Mouse (Mus musculus) kidney, adult 2 months (tissue): ENCODE data around the gene Sorbs1.

Experiments used
- CTCF ChIP-seq: fragments of 200-500 bp; conservative IDR thresholded peaks from 2 replicates; pipeline ENCODE4 v1.5.1; 2011; ENCODE audit warnings: low read depth, mild to moderate bottlenecking, control low read depth, low read length, moderate library complexity, mixed read lengths; ENCODE audit not compliant: insufficient read depth, insufficient read length
- POLR2A ChIP-seq: fragments of 200-500 bp; IDR thresholded peaks from one replicate; pipeline ENCODE4 v1.6.1; 2011; ENCODE audit warnings: low read depth, low read length, control low read depth

- TF ChIP-seq POLR2A (no peak), CTCF (no peak)
Observed at GRCm38 (mm10) chr19:40318511-40318910, 195.1 kb downstream of the Sorbs1 start.
